Mouse (Mus musculus): ENCODE results near the gene Tacr1.

GRCm38 (mm10) chr6:82525107-82525867 is 123.2 kb downstream of the Tacr1 start:
- no peak for TF ChIP-seq POLR2A (IDR thresholded peaks at IDR 0.05; ENCODE audit: low read depth, low read length)
- TF ChIP-seq CTCF (conservative IDR thresholded peaks at IDR 0.05; ENCODE audit: insufficient read depth, insufficient read length, low read depth, low read length): no peak

Measured in kidney, adult 2 months (tissue).